Mouse (Mus musculus) stomach, embryonic 14.5 days (tissue): ENCODE measurements around the gene Efna2. TPM values are rescaled to one million over a fixed set of nuclear protein-coding genes. Genes with fewer than 3 reads are reported as not detected.
"Not testable (repeated sequence)": the region's sequence is repeated elsewhere in the genome, so short reads cannot be mapped to it uniquely, and the experiment has no call there.

Experiments
- ATAC-seq: fragments of 200-750 bp; cut with Nextera tagmentation; 2 replicates; pipeline ENCODE4 v1.8.0; 2017; ENCODE audit warnings: low read depth, moderate TSS enrichment; ENCODE audit not compliant: insufficient number of reproducible peaks, insufficient read depth, low FRiP score
- H3K27ac ChIP-seq: fragments of 300-500 bp; sonication (generic); 2 replicates; pipeline ENCODE4 v1.5.1; 2014; ENCODE audit warnings: mild to moderate bottlenecking, low read length, moderate library complexity, mixed read lengths
- H3K27me3 ChIP-seq: fragments of 300-500 bp; sonication (generic); 2 replicates; pipeline ENCODE4 v1.6.1; 2014; ENCODE audit warnings: low read length, control low read depth, mixed read lengths; ENCODE audit not compliant: control insufficient read depth, insufficient read depth
- H3K36me3 ChIP-seq: fragments of 300-500 bp; sonication (generic); 2 replicates; pipeline ENCODE4 v1.6.1; 2014; ENCODE audit warnings: mild to moderate bottlenecking, control low read depth, low read length, moderate library complexity, mixed read lengths; ENCODE audit not compliant: control insufficient read depth, insufficient read depth
- H3K4me1 ChIP-seq: fragments of 300-500 bp; sonication (generic); 2 replicates; pipeline ENCODE4 v1.6.1; 2014; ENCODE audit warnings: low read length, control low read depth, mixed read lengths; ENCODE audit not compliant: control insufficient read depth, insufficient read depth
- H3K4me2 ChIP-seq: fragments of 300-500 bp; sonication (generic); replicated peaks from 2 replicates; pipeline ENCODE4 v1.6.1; 2014; ENCODE audit warnings: low read depth, low read length, control low read depth
- H3K4me3 ChIP-seq: fragments of 300-500 bp; sonication (generic); 2 replicates; pipeline ENCODE4 v1.5.1; 2014; ENCODE audit warnings: low read depth, low read length, control low read depth
- H3K9ac ChIP-seq: fragments of 300-500 bp; sonication (generic); replicated peaks from 2 replicates; pipeline ENCODE4 v1.6.1; 2014; ENCODE audit warnings: low read depth, mild to moderate bottlenecking, control low read depth, low read length, moderate library complexity, mixed read lengths
- H3K9me3 ChIP-seq: fragments of 300-500 bp; sonication (generic); 2 replicates; pipeline ENCODE4 v1.6.1; 2016; ENCODE audit warnings: low read depth, low read length, control low read depth; ENCODE audit not compliant: control insufficient read depth
- WGBS: fragments of 180-500 bp; shearing (Covaris S2); extraction: QIAGEN DNeasy Blood & Tissue Kit; methylation state at CpG from one replicate; pipeline ENCODE4 v1.1.7; 2014; 5-methylcytosine and 5-hydroxymethylcytosine counted together
- polyA plus RNA-seq: library from polyadenylated mRNA; unstranded; fragments of >200 nt; fragmentation: Nextera tagmentation; extraction: Ambion mirVana; gene quantifications from 2 replicates; pipeline ENCODE4 v1.2.1, GENCODE M21; 2014

Gene Efna2
- polyA plus RNA-seq, 1 experiment from 2014 or later = 12.2 TPM

DNA sequence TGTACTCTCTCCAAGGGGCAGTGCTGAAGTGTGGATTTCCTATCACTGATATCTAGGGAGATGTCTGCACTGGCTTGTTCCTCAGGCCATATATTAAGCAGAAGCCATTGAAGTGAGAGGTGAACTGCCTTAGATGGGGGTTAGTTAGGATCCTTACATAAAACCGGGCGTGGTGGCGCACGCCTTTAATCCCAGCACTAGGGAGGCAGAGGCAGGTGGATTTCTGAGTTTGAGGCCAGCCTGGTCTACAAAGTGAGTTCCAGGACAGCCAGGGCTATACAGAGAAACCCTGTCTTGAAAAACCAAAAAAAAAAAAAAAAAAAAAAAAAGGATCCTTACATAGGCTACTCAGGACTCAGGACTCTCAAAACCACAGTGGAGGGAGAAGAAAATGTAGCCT is 13.1 kb upstream of the Efna2 start:
- Histone ChIP-seq H3K4me1 (peaks cover 57% of the 10 kb centered on the region), H3K36me3 (peaks cover 14% of the 10 kb centered on the region), H3K27ac (peak overlapping the region; percentile 55)
- not testable (repeated sequence) for H3K27me3 ChIP-seq, H3K4me2 ChIP-seq, ATAC-seq, H3K9me3 ChIP-seq, H3K9ac ChIP-seq, H3K4me3 ChIP-seq
- 90% methylated on average over 4 of the region's 4 CpGs for WGBS

DNA sequence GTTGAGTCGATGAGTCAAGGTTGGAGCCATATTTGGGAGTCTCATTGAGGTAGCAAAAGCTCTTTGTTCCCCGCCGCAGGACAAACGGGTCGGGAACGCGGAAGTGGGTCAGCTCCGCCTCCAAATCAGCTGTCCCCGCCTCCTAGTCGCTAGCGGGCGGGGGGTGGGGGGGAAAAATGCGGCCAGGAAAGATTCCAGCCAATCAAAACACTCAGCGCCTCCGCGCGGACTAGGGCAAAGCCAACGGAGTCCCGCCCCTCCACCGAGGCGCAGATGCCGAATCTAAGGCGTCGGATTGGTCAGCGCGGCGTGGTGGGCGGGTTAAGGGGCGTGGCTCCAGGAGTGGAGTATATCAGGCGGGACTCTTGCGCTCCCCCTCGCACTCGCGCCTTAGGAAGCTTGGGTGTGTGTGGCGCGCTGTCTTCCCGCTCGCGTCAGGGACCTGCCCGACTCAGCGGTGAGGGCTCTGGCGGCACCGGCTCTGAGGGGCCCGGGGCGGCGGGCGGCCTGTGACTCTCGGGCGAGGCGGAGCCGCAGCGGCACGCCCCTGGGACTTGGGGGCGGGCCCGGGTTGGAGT is 11.7 kb upstream of the Efna2 start:
- ATAC-seq = peak; percentile 88
- WGBS = under 1% methylated on average over 55 of the region's 55 CpGs
- Histone ChIP-seq H3K9me3 (no peaks in the 10 kb centered on the region), H3K4me2 (peak overlapping the region; percentile 71), H3K9ac (peak overlapping the region; percentile 97), H3K27ac (peak overlapping the region; percentile 100), H3K36me3 (peaks cover 26% of the 10 kb centered on the region), H3K4me1 (peaks cover 48% of the 10 kb centered on the region), H3K4me3 (peak overlapping the region; percentile 88), H3K27me3 (no peaks in the 10 kb centered on the region)

DNA sequence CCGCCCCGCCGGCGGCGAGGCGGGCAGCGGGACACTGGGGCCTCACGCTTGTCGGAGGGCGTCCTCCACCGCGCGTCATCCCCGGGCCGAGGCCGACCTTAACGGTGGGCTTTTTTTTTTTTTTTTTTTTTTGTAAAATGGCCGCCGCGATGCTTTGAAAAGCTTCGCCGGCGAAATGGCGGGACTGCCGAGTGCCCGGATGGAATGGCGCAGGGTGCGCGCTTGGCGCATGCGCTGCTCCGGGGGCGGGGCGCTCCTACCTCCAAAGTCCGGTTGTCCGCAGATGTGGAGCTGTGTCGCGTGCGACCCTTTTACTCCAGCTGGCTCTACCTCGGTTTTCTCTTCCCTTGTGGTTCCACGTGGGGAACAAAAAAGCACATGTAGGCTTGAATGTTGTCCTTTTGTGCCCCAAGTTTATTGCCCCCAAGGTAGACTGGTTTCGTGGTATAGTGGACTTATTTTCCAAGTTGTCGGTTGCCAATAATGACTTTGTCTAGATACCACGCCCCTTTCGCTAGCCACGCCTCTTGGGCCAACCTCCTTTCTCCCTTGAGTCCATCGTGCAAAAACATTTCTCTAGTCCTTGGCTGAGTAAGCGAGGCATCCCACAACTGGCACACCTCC is 11.1 kb upstream of the Efna2 start:
- Histone ChIP-seq H3K9me3 (no peaks in the 10 kb centered on the region), H3K27ac (peak overlapping the region; percentile 100), H3K4me1 (peaks cover 45% of the 10 kb centered on the region), H3K4me2 (peak overlapping the region; percentile 71), H3K9ac (peak overlapping the region; percentile 97), H3K36me3 (peaks cover 26% of the 10 kb centered on the region), H3K27me3 (no peaks in the 10 kb centered on the region), H3K4me3 (peak overlapping the region; percentile 88)
- WGBS = under 1% methylated on average over 43 of the region's 48 CpGs
- ATAC-seq = peak; percentile 20; the same call in 1 of the 2 replicates

DNA sequence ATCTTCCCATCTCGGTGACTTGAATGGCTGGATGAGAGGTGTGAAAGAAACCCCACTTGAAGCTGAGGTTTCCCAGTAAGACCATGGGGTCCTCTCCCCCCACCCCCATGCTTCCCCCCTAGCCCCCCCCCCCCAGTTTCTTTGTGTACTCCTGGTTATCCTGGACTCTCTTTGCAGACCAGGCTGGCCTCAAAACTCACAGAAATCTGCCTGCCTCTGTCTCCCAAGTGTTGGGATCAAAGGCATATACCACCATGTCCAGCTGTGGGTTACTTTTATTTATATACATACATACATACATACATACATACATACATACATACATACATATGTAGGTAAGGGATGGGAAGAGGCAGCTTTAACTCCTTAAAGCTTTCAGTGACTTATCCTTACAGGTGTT is 10.2 kb upstream of the Efna2 start:
- H3K27ac ChIP-seq = peak overlapping the region; percentile 1; the same call in 1 of the 2 replicates
- peaks cover 26% of the 10 kb centered on the region for H3K36me3 ChIP-seq
- peak overlapping the region; percentile 97; the same call in 1 of the 2 replicates for H3K9ac ChIP-seq
- ATAC-seq = no peak
- WGBS = 63% methylated on average over 1 of the region's 1 CpGs
- H3K27me3 ChIP-seq = no peaks in the 10 kb centered on the region
- peak overlapping the region; percentile 71 for H3K4me2 ChIP-seq
- no peaks in the 10 kb centered on the region for H3K9me3 ChIP-seq
- peaks cover 40% of the 10 kb centered on the region for H3K4me1 ChIP-seq
- peak overlapping the region; percentile 88 for H3K4me3 ChIP-seq

DNA sequence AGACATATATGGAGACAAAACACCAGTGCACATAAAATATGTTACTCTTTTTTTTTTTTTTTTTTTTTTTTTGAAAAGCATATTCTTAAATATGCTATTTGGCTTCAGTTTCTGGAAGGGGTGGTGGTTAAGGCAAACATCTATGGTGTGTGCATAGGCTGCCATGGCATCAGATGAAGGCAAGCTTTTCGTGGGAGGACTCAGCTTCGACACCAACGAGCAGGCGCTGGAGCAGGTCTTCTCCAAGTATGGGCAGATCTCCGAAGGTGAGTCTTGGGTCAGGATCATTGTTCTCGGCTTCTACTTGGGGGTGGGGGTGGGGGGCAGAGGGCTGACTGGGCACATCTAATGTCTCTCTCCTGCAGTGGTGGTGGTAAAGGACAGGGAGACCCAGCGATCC is 9.6 kb upstream of the Efna2 start:
- no peak overlapping the region for H3K4me3 ChIP-seq
- H3K9ac ChIP-seq = no peak overlapping the region
- no peaks in the 10 kb centered on the region for H3K27me3 ChIP-seq
- H3K9me3 ChIP-seq = no peaks in the 10 kb centered on the region
- peaks cover 26% of the 10 kb centered on the region for H3K36me3 ChIP-seq
- ATAC-seq = no peak
- 87% methylated on average over 7 of the region's 7 CpGs for WGBS
- H3K4me2 ChIP-seq = no peak overlapping the region
- H3K27ac ChIP-seq = no peak overlapping the region
- H3K4me1 ChIP-seq = peaks cover 35% of the 10 kb centered on the region

DNA sequence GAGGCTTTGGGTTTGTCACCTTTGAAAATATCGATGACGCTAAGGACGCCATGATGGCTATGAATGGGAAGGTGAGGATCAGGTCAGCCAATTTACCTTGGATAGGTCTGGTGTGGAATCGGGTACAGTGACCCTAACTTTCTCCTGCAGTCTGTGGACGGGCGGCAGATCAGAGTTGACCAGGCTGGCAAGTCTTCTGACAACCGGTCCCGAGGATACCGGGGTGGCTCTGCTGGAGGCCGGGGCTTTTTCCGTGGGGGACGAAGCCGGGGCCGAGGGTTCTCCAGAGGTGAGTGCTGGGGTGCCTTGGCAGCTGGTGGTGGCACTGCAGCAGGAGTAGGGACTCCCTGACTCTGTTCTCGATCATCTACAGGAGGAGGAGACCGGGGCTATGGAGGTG is 9.2 kb upstream of the Efna2 start:
- Histone ChIP-seq H3K4me1 (peaks cover 34% of the 10 kb centered on the region), H3K27ac (no peak overlapping the region), H3K9me3 (no peaks in the 10 kb centered on the region), H3K4me3 (no peak overlapping the region), H3K4me2 (no peak overlapping the region), H3K27me3 (no peaks in the 10 kb centered on the region), H3K9ac (no peak overlapping the region), H3K36me3 (peaks cover 26% of the 10 kb centered on the region)
- WGBS = 94% methylated on average over 16 of the region's 16 CpGs
- ATAC-seq = no peak

DNA sequence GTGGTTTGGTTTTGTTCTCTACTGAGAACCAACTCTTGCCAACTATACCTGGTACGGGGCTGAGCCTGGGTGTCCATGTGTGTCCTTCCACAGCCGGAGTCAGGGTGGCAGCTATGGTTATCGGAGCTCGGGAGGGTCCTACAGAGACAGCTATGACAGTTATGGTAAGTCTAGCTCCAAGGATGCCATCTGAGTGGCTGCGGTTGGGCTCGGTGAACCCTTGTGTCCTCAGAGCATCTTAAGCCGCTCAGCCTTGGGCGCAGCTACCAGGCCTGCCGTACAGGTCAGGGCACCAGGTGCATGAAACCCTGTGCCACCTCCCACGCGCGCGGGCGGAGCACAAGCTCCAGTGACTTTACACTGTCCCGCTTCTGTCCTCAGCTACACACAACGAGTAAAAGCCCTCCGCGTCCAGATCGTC is 8.7 kb upstream of the Efna2 start:
- Histone ChIP-seq H3K4me2 (no peak overlapping the region), H3K27me3 (no peaks in the 10 kb centered on the region), H3K36me3 (peaks cover 26% of the 10 kb centered on the region), H3K9ac (no peak overlapping the region), H3K4me3 (no peak overlapping the region), H3K27ac (no peak overlapping the region), H3K4me1 (peaks cover 30% of the 10 kb centered on the region), H3K9me3 (no peaks in the 10 kb centered on the region)
- whole genome bisulfite sequencing = 95% methylated on average over 19 of the region's 19 CpGs
- ATAC-seq = no peak

DNA sequence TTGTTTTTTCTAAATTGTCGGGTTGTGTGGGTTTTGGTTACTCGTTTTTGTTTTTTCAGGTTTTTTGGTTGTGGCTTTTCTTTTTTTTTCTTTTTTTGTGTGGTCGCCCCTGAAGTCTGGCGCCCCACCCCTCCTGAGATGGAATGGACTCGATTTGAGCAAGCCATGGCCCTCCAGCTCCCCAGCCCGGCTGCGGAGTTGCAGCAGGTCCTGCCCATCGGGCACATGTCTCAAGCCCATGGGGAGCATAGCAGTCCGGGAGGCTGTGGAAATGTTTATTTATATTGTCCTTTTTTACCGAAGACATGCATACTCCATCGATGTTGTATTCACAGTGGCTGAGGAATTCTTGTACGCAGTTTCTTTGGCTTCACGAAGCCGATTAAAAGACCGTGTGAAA is 8.0 kb upstream of the Efna2 start:
- no peak overlapping the region for H3K4me3 ChIP-seq
- H3K9ac ChIP-seq = no peak overlapping the region
- H3K9me3 ChIP-seq = no peaks in the 10 kb centered on the region
- no peak for ATAC-seq
- H3K4me1 ChIP-seq = peaks cover 26% of the 10 kb centered on the region
- WGBS = 80% methylated on average over 15 of the region's 15 CpGs
- no peak overlapping the region for H3K27ac ChIP-seq
- no peak overlapping the region for H3K4me2 ChIP-seq
- H3K36me3 ChIP-seq = peaks cover 26% of the 10 kb centered on the region
- H3K27me3 ChIP-seq = no peaks in the 10 kb centered on the region
